Mouse (Mus musculus) spleen, postnatal 4 days (tissue): ENCODE results near the gene Chp1.
"Not testable (repeated sequence)": the region's sequence is repeated elsewhere in the genome, so short reads cannot be mapped to it uniquely, and the experiment has no call there.

Experiments used
- DNase-seq, 2 experiments: peaks; one replicate each; pipeline ENCODE4 v3.0.0; 2022; ENCODE audit warnings: low spot score in 2 of 2

Chp1 gene

GRCm38 (mm10) chr2:119547522-119548370 is at the start of gene Chp1, which contains the start of gene Exd1:
Gene Chp1, plus strand, starts transcription at chr2:119547697.
Gene Exd1, minus strand, starts transcription at chr2:119547627.
- DNase-seq: peak; percentile 99

- DNase-seq: no peak
Measured at GRCm38 (mm10) chr2:119498859-119499258, 48.6 kb upstream of the Chp1 start.

- no peak for DNase-seq
Measured at GRCm38 (mm10) chr2:119500965-119501652, 46.4 kb upstream of the Chp1 start.

GRCm38 (mm10) chr2:119507108-119507507 is 40.4 kb upstream of the Chp1 start:
- no peak for DNase-seq

GRCm38 (mm10) chr2:119508518-119508917 is 39.0 kb upstream of the Chp1 start:
- not testable (repeated sequence) for DNase-seq

- DNase-seq: no peak
Measured at GRCm38 (mm10) chr2:119510856-119511255, 36.6 kb upstream of the Chp1 start.

- peak in 1 of 2 experiments; percentile 20 for DNase-seq
Measured at GRCm38 (mm10) chr2:119512292-119512691, 35.2 kb upstream of the Chp1 start.

- no peak for DNase-seq
Measured at GRCm38 (mm10) chr2:119514026-119514522, 33.4 kb upstream of the Chp1 start.

GRCm38 (mm10) chr2:119516811-119517210 is 30.7 kb upstream of the Chp1 start:
- no peak for DNase-seq

GRCm38 (mm10) chr2:119520550-119520949 is 26.9 kb upstream of the Chp1 start:
- DNase-seq: no peak

GRCm38 (mm10) chr2:119523836-119524235 is 23.7 kb upstream of the Chp1 start:
- DNase-seq: no peak

GRCm38 (mm10) chr2:119525422-119525821 is 22.1 kb upstream of the Chp1 start:
- no peak for DNase-seq

GRCm38 (mm10) chr2:119538802-119539201 is 8.7 kb upstream of the Chp1 start:
- no peak for DNase-seq

GRCm38 (mm10) chr2:119542106-119542505 is 5.4 kb upstream of the Chp1 start:
- DNase-seq: peak; percentile 61 to 78

- DNase-seq: no peak
Measured at GRCm38 (mm10) chr2:119543656-119544055, 3.8 kb upstream of the Chp1 start.

GRCm38 (mm10) chr2:119546848-119547521 is 512 bp upstream of the Chp1 start:
- DNase-seq: peak; percentile 87 to 95

GRCm38 (mm10) chr2:119548371-119548660 is 819 bp downstream of the Chp1 start:
- DNase-seq: no peak

- DNase-seq: no peak
Measured at GRCm38 (mm10) chr2:119548691-119549090, 1.2 kb downstream of the Chp1 start.

- no peak for DNase-seq
Measured at GRCm38 (mm10) chr2:119549678-119550077, 2.2 kb downstream of the Chp1 start.

- no peak for DNase-seq
Measured at GRCm38 (mm10) chr2:119558039-119558438, 10.5 kb downstream of the Chp1 start.

- DNase-seq: peak in 1 of 2 experiments; percentile 15
Measured at GRCm38 (mm10) chr2:119558737-119559340, 11.3 kb downstream of the Chp1 start.

GRCm38 (mm10) chr2:119561794-119562193 is 14.3 kb downstream of the Chp1 start:
- no peak for DNase-seq
